Mouse (Mus musculus) lung, postnatal 0 days (tissue): Measurements from ENCODE around the gene N4bp1.

Experiments used
- CTCF ChIP-seq: IDR thresholded peaks from 2 replicates; pipeline ENCODE4 v1.5.1; 2016; ENCODE audit warnings: antibody characterized with exemption, mild to moderate bottlenecking
- EP300 ChIP-seq: IDR thresholded peaks from 2 replicates; pipeline ENCODE4 v1.6.1; 2016; ENCODE audit warnings: antibody characterized with exemption, mild to moderate bottlenecking, control low read depth

DNA sequence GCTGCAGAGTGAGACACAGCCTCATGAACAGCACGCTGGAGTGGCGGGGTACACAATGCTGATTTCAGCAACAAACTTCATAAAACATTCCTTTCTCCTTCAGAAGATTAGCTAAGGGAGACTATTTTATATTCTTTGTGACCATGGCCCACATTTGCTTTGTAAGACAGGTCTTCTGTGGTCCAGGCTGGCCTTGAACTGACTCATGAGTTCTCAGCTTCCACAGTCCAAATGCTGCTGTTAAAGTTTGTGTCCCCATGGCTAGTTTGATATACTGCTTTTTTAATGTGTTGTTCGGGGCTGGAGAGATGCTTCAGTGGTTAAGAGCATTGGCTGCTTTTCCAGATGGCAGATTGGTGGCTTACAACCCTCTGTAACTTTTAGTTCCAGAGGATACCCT lies 17.0 kb downstream of the N4bp1 start:
- TF ChIP-seq CTCF, result no peak
- no peak for TF ChIP-seq EP300
